ENCODE assay signal across 20 mouse cellular contexts in the genomic region with DNA sequence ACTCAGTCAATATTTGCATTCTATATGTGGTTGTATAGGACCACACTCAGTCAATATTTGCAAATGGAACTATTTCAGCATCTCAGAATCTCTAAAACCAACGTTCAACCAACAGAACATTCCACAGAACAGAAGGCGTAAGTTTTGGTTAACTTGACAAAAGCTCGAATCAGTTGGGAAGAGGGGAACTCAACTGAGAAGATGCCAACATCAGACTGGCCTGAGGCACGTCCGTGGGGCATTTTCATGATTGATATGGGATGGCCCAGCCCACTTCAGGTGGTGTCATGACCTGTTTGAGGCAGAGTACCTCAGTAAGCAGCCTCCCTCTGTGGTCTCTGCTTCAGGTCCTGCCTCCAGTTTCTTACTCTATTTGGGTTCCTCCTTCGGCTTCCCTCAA.
"Had no signal": no experiment of that assay in that cellular context is flagged by ENCODE, and none has a peak within 500 bp of the region (broad histone marks: within the 10 kb centered on the region; RNA-seq: fewer than 3 reads in every experiment).

No protein-coding gene starts in this region.

- H3K36me3 ChIP-seq: neural tube, embryonic 13.5 days had no signal

- H3K4me1 ChIP-seq: lung, embryonic 15.5 days; megakaryocyte, embryonic 14.5 days; neural tube, embryonic 15.5 days had no signal

- DNase-seq: liver; lung, adult 2 months; lung, postnatal 14 days; lung, postnatal 36 days; retina, postnatal 1 day; right cerebral cortex, adult 18-20 months; right cerebral cortex, postnatal 25 days; right cerebral cortex, postnatal 4 days; spleen, adult 18-20 months; thymus, adult 18-20 months; thymus, postnatal 14 days; thymus, postnatal 36 days had no signal

- H3K9me3 ChIP-seq: lung, embryonic 15.5 days; megakaryocyte, embryonic 14.5 days; neural tube, embryonic 13.5 days; neural tube, embryonic 15.5 days had no signal

- H3K4me3 ChIP-seq: lung, embryonic 15.5 days; megakaryocyte, embryonic 14.5 days; myocyte; neural tube, embryonic 13.5 days; neural tube, embryonic 15.5 days had no signal

- H3K4me2 ChIP-seq: lung, embryonic 15.5 days; neural tube, embryonic 13.5 days; neural tube, embryonic 15.5 days had no signal

- ATAC-seq: lung, postnatal 0 days had no signal

- H3K9ac ChIP-seq: liver, embryonic 14.5 days; lung, embryonic 15.5 days; neural tube, embryonic 13.5 days; neural tube, embryonic 15.5 days had no signal

- H3K27ac ChIP-seq: liver, embryonic 14.5 days; lung, embryonic 15.5 days; macrophage; neural tube, embryonic 13.5 days; neural tube, embryonic 15.5 days had no signal

- H3K27me3 ChIP-seq: lung, embryonic 15.5 days; megakaryocyte, embryonic 14.5 days; neural tube, embryonic 13.5 days; neural tube, embryonic 15.5 days had no signal
